Mouse (Mus musculus): Measurements from ENCODE around the gene Wdr66. TPM values are rescaled to one million over a fixed set of nuclear protein-coding genes. Genes with fewer than 3 reads are reported as not detected.
"Not testable (repeated sequence)": the region's sequence is repeated elsewhere in the genome, so short reads cannot be mapped to it uniquely, and the experiment has no call there.

Wdr66 gene
- polyA plus RNA-seq (2011; ENCODE audit: insufficient read depth, insufficient read length, low replicate concordance, missing spikeins) = 0.77 and 1.2 TPM in 2 replicates

- Histone ChIP-seq H3K27ac (ENCODE audit: control insufficient read depth, insufficient read depth, low read depth, low read length, poor library complexity) (no peak within 1 kb of the TSS), H3K4me1 (ENCODE audit: control insufficient read depth, insufficient read depth, low read length) (peaks cover 2% of the 10 kb centered on the region), H3K4me3 (replicated peaks; ENCODE audit: control insufficient read depth, low read depth, low read length) (no peak within 1 kb of the TSS)
- TF ChIP-seq CTCF (IDR thresholded peaks at IDR 0.05; ENCODE audit: control insufficient read depth, insufficient read depth, low read length) (peak; percentile 76), POLR2A (IDR thresholded peaks at IDR 0.05; ENCODE audit: borderline replicate concordance, control insufficient read depth, low read depth, low read length) (no peak)
- WGBS = 8% methylated on average over 18 of the region's 18 CpGs
Observed at GRCm38 (mm10) chr5:123251834-123252233, at the start of gene Wdr66. Gene Wdr66, plus strand, starts transcription at chr5:123252102.

- 40% methylated on average over 4 of the region's 4 CpGs for WGBS
- H3K4me3 ChIP-seq (replicated peaks; ENCODE audit: control insufficient read depth, low read depth, low read length); H3K4me1 ChIP-seq (ENCODE audit: control insufficient read depth, insufficient read depth, low read length); H3K27ac ChIP-seq (ENCODE audit: control insufficient read depth, insufficient read depth, low read depth, low read length, poor library complexity): not testable (repeated sequence)
Observed at GRCm38 (mm10) chr5:123202771-123203170, 49.1 kb upstream of the Wdr66 start.

GRCm38 (mm10) chr5:123203591-123203990 is 48.3 kb upstream of the Wdr66 start:
- H3K4me1 ChIP-seq (ENCODE audit: control insufficient read depth, insufficient read depth, low read length); H3K27ac ChIP-seq (ENCODE audit: control insufficient read depth, insufficient read depth, low read depth, low read length, poor library complexity); H3K4me3 ChIP-seq (replicated peaks; ENCODE audit: control insufficient read depth, low read depth, low read length): not testable (repeated sequence)
- 82% methylated on average over 7 of the region's 7 CpGs for WGBS

- H3K4me1 ChIP-seq (ENCODE audit: control insufficient read depth, insufficient read depth, low read length); H3K4me3 ChIP-seq (replicated peaks; ENCODE audit: control insufficient read depth, low read depth, low read length); H3K27ac ChIP-seq (ENCODE audit: control insufficient read depth, insufficient read depth, low read depth, low read length, poor library complexity): not testable (repeated sequence)
- WGBS = 48% methylated on average over 4 of the region's 5 CpGs
Observed at GRCm38 (mm10) chr5:123222346-123223050, 29.4 kb upstream of the Wdr66 start.

- WGBS = 15% methylated on average over 4 of the region's 4 CpGs
- peaks cover 2% of the 10 kb centered on the region; the same call in 1 of the 2 replicates for H3K4me1 ChIP-seq (ENCODE audit: control insufficient read depth, insufficient read depth, low read length)
Observed at GRCm38 (mm10) chr5:123223051-123223410, 28.9 kb upstream of the Wdr66 start.

GRCm38 (mm10) chr5:123223861-123224260 is 28.0 kb upstream of the Wdr66 start:
- not testable (repeated sequence) for H3K4me3 ChIP-seq (replicated peaks; ENCODE audit: control insufficient read depth, low read depth, low read length); H3K27ac ChIP-seq (ENCODE audit: control insufficient read depth, insufficient read depth, low read depth, low read length, poor library complexity); H3K4me1 ChIP-seq (ENCODE audit: control insufficient read depth, insufficient read depth, low read length)
- 54% methylated on average over 6 of the region's 6 CpGs for WGBS

More at GRCm38 (mm10) chr5:123223051-123223410, 28.9 kb upstream of the Wdr66 start:
- no peak overlapping the region for H3K4me3 ChIP-seq (replicated peaks; ENCODE audit: control insufficient read depth, low read depth, low read length)
- no peak for TF ChIP-seq POLR2A (IDR thresholded peaks at IDR 0.05; ENCODE audit: borderline replicate concordance, control insufficient read depth, low read depth, low read length)
- TF ChIP-seq CTCF (IDR thresholded peaks at IDR 0.05; ENCODE audit: control insufficient read depth, insufficient read depth, low read length) = no peak
- H3K27ac ChIP-seq (ENCODE audit: control insufficient read depth, insufficient read depth, low read depth, low read length, poor library complexity) = peak overlapping the region; percentile 61; the same call in 1 of the 2 replicates

- Histone ChIP-seq H3K27ac (ENCODE audit: control insufficient read depth, insufficient read depth, low read depth, low read length, poor library complexity) (no peak overlapping the region), H3K4me3 (replicated peaks; ENCODE audit: control insufficient read depth, low read depth, low read length) (no peak overlapping the region), H3K4me1 (ENCODE audit: control insufficient read depth, insufficient read depth, low read length) (peaks cover 7% of the 10 kb centered on the region)
- TF ChIP-seq CTCF (IDR thresholded peaks at IDR 0.05; ENCODE audit: control insufficient read depth, insufficient read depth, low read length) (no peak), POLR2A (IDR thresholded peaks at IDR 0.05; ENCODE audit: borderline replicate concordance, control insufficient read depth, low read depth, low read length) (no peak)
- WGBS = 92% methylated on average over 7 of the region's 7 CpGs
Observed at GRCm38 (mm10) chr5:123226851-123227250, 25.1 kb upstream of the Wdr66 start.

- peak overlapping the region; percentile 99 for H3K4me3 ChIP-seq (replicated peaks; ENCODE audit: control insufficient read depth, low read depth, low read length)
- 1% methylated on average over 42 of the region's 42 CpGs for WGBS
- peak overlapping the region; percentile 71 for H3K27ac ChIP-seq (ENCODE audit: control insufficient read depth, insufficient read depth, low read depth, low read length, poor library complexity)
- H3K4me1 ChIP-seq (ENCODE audit: control insufficient read depth, insufficient read depth, low read length) = peaks cover 6% of the 10 kb centered on the region
- no peak for TF ChIP-seq CTCF (IDR thresholded peaks at IDR 0.05; ENCODE audit: control insufficient read depth, insufficient read depth, low read length)
- peak; percentile 64; the same call in 1 of the 2 replicates for TF ChIP-seq POLR2A (IDR thresholded peaks at IDR 0.05; ENCODE audit: borderline replicate concordance, control insufficient read depth, low read depth, low read length)
Observed at GRCm38 (mm10) chr5:123227762-123228523, 24.0 kb upstream of the Wdr66 start.

- peak overlapping the region; percentile 99 for H3K4me3 ChIP-seq (replicated peaks; ENCODE audit: control insufficient read depth, low read depth, low read length)
- 5% methylated on average over 15 of the region's 15 CpGs for WGBS
- TF ChIP-seq CTCF (IDR thresholded peaks at IDR 0.05; ENCODE audit: control insufficient read depth, insufficient read depth, low read length) (no peak), POLR2A (IDR thresholded peaks at IDR 0.05; ENCODE audit: borderline replicate concordance, control insufficient read depth, low read depth, low read length) (no peak)
- peaks cover 5% of the 10 kb centered on the region for H3K4me1 ChIP-seq (ENCODE audit: control insufficient read depth, insufficient read depth, low read length)
- peak overlapping the region; percentile 71; the same call in 1 of the 2 replicates for H3K27ac ChIP-seq (ENCODE audit: control insufficient read depth, insufficient read depth, low read depth, low read length, poor library complexity)
Observed at GRCm38 (mm10) chr5:123228524-123228922, 23.4 kb upstream of the Wdr66 start.

Data from bone marrow, adult 2 months (tissue).